Mouse (Mus musculus) E14TG2a.4 (cell line): ENCODE results near the gene Rbck1.

Source experiments
- CTCF ChIP-seq: conservative IDR thresholded peaks from 2 replicates; pipeline ENCODE4 v1.5.1; 2014; ENCODE audit warnings: low read length
- NANOG ChIP-seq: IDR thresholded peaks from 2 replicates; pipeline ENCODE4 v1.6.1; 2014; ENCODE audit warnings: borderline replicate concordance, low read length, mixed read lengths

- TF ChIP-seq CTCF = no peak
- TF ChIP-seq NANOG = no peak
Observed at GRCm38 (mm10) chr2:152339631-152340179, 7.3 kb upstream of the Rbck1 start.
